Mouse (Mus musculus) neural tube, embryonic 12.5 days (tissue): ENCODE results near the gene Pam16. TPM values are rescaled to one million over a fixed set of nuclear protein-coding genes. Genes with fewer than 3 reads are reported as not detected.

ENCODE experiments used
- ATAC-seq: fragments of 200-750 bp; cut with Nextera tagmentation; 2 replicates; pipeline ENCODE4 v1.8.0; 2017; ENCODE audit warnings: low read depth, mild to moderate bottlenecking, moderate TSS enrichment, moderate library complexity; ENCODE audit not compliant: low FRiP score
- H3K27ac ChIP-seq: fragments of 300-500 bp; sonication (generic); 2 replicates; pipeline ENCODE4 v1.5.1; 2016
- H3K27me3 ChIP-seq: fragments of 300-500 bp; sonication (generic); replicated peaks from 2 replicates; pipeline ENCODE4 v1.6.1; 2016; ENCODE audit warnings: mild to moderate bottlenecking
- H3K36me3 ChIP-seq: fragments of 300-500 bp; sonication (generic); 2 replicates; pipeline ENCODE4 v1.6.1; 2016; ENCODE audit warnings: mild to moderate bottlenecking
- H3K4me1 ChIP-seq: fragments of 300-500 bp; sonication (generic); 2 replicates; pipeline ENCODE4 v1.6.1; 2016
- H3K4me2 ChIP-seq: fragments of 300-500 bp; sonication (generic); replicated peaks from 2 replicates; pipeline ENCODE4 v1.6.1; 2016; ENCODE audit warnings: mild to moderate bottlenecking
- H3K4me3 ChIP-seq: fragments of 300-500 bp; sonication (generic); 2 replicates; pipeline ENCODE4 v1.5.1; 2016
- H3K9ac ChIP-seq: fragments of 300-500 bp; sonication (generic); 2 replicates; pipeline ENCODE4 v1.6.1; 2016; ENCODE audit warnings: mild to moderate bottlenecking
- H3K9me3 ChIP-seq: fragments of 300-500 bp; sonication (generic); 2 replicates; pipeline ENCODE4 v1.6.1; 2016; ENCODE audit warnings: mild to moderate bottlenecking
- WGBS: fragments of 180-500 bp; shearing (Covaris S2); methylation state at CpG from one replicate; pipeline ENCODE4 v1.1.7; 2016; 5-methylcytosine and 5-hydroxymethylcytosine counted together
- polyA plus RNA-seq: library from polyadenylated mRNA; unstranded; fragments of >200 nt; fragmentation: Nextera tagmentation; extraction: Ambion mirVana; gene quantifications from 2 replicates; pipeline ENCODE4 v1.2.1, GENCODE M21; 2016

Gene Pam16
- 121 and 143 TPM in 2 replicates for polyA plus RNA-seq

DNA sequence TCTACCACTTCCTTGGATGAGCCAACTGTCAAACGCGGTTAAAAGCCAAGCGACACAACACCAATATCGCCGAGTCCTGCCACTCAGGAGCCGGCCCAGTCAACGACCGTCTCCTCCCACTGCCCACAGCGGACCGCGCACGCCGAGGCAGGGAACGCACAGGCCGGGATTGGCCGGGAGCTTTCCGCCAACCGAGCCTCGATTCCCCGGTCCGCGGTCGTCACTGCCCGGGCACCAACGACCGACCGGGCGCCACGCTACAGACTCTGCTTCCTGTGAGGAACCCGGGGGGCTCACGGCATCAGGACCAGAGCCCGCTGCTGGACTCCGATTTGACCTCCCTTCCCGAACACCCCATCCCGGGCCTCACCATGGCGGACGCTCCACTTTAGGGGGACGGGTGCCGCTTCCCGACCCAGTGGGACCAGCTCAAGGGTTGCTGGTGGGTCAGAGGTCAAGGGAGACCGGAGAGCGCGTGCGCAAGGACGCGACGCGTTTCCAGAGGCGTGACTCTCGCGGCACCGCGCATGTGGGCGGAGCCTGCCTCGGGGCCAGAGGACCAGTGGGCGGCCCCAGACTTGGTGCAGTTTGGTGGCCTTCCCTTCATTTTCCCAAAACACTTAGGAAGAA lies at the start of gene Pam16:
Gene Pam16 (minus strand): TSS at position 508 of the 630 bp plus-strand sequence.
- Histone ChIP-seq H3K4me3 (peak within 1 kb of the TSS; percentile 73), H3K36me3 (peaks cover 8% of the 10 kb centered on the region), H3K4me1 (peaks cover 17% of the 10 kb centered on the region), H3K27ac (peak within 1 kb of the TSS; percentile 60), H3K9me3 (no peaks in the 10 kb centered on the region), H3K9ac (peak within 1 kb of the TSS; percentile 83), H3K4me2 (peak within 1 kb of the TSS; percentile 75), H3K27me3 (no peaks in the 10 kb centered on the region)
- peak; percentile 91 for ATAC-seq
- WGBS, result under 1% methylated on average over 56 of the region's 56 CpGs

DNA sequence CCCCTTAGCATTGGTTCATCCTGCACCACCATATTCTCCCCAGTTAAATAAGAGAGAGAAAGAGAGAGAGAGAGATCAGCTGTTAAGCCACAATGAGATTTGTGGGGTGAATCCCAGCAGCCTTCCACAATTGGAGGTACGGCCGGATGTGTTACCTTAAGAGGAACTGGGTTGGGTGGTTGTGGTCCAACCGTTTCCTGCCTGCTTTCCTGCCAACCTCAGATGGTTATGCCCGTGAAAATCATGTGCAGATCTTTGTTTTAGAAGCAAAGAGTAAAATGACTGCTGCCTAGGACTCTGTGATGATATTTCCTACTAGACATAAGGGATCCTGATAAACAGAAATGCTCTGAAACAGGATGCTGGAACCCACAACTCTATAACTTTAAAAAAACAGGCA lies 49.3 kb upstream of the Pam16 start:
- no peak for ATAC-seq
- Histone ChIP-seq H3K36me3 (peaks cover 20% of the 10 kb centered on the region), H3K9ac (no peak overlapping the region), H3K4me3 (no peak overlapping the region), H3K27ac (no peak overlapping the region), H3K4me2 (no peak overlapping the region), H3K27me3 (no peaks in the 10 kb centered on the region), H3K9me3 (no peaks in the 10 kb centered on the region), H3K4me1 (peaks cover 8% of the 10 kb centered on the region)
- WGBS, result 90% methylated on average over 4 of the region's 4 CpGs

DNA sequence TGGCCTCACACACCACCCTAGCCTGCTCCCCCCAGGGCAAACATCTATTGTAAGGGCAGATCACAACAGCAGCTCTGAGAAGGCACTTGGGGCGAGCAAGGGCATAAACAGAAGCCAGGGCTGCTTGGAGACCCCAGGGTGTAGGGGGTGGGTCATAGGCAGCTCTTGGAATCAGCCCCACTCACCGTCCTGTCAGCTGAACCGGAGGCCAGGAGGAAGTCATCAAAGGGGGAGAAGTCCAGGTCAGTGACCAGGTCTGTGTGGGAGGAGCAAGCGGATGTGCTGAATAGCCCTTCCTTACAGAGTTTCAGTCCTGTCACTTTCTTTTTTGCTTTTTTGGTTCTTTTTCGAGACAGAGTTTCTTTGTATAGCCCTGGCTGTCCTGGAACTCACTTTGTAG lies 45.5 kb upstream of the Pam16 start:
- WGBS, result 82% methylated on average over 5 of the region's 5 CpGs
- H3K36me3 ChIP-seq, result peaks cover 39% of the 10 kb centered on the region
- H3K4me1 ChIP-seq, result no peaks in the 10 kb centered on the region
- H3K4me2 ChIP-seq, result no peak overlapping the region
- no peaks in the 10 kb centered on the region for H3K9me3 ChIP-seq
- no peak overlapping the region for H3K4me3 ChIP-seq
- no peak overlapping the region for H3K9ac ChIP-seq
- ATAC-seq, result no peak
- no peak overlapping the region for H3K27ac ChIP-seq
- no peaks in the 10 kb centered on the region for H3K27me3 ChIP-seq

DNA sequence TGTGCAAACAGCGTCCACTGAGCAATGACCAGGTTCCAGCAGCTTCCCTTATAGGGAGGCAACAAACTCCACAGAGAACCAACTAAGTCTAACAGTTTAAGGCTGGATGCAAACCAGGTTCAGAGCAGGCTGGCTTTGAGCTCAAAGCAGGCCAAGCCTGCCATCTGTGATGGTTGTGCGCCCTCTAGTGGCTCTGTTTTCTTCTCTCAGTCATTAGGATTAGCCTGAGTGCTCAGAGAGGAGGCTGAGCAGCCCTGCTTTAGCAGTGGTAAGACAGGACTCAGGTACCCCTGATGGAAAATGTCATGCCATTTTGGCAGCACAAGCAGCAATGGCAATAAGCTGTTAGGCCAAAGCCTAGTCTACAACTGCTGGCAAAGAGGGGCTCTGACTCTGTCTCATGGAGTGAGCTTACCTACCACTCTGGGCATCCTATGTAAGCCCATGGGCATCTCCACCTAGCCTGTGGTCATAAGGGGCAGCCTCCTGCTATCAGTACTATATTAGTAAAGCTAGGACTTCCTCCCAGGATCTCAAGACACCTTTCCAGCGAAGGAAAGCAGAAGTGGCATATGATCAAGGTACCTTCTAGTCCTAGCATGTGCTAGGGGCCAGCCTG lies 42.5 kb upstream of the Pam16 start:
- Histone ChIP-seq H3K27ac (no peak overlapping the region), H3K36me3 (peaks cover 50% of the 10 kb centered on the region), H3K9me3 (no peaks in the 10 kb centered on the region), H3K4me3 (no peak overlapping the region), H3K4me1 (no peaks in the 10 kb centered on the region), H3K27me3 (no peaks in the 10 kb centered on the region), H3K9ac (no peak overlapping the region), H3K4me2 (no peak overlapping the region)
- WGBS, result 26% methylated on average over 3 of the region's 3 CpGs
- peak; percentile 78 for ATAC-seq

DNA sequence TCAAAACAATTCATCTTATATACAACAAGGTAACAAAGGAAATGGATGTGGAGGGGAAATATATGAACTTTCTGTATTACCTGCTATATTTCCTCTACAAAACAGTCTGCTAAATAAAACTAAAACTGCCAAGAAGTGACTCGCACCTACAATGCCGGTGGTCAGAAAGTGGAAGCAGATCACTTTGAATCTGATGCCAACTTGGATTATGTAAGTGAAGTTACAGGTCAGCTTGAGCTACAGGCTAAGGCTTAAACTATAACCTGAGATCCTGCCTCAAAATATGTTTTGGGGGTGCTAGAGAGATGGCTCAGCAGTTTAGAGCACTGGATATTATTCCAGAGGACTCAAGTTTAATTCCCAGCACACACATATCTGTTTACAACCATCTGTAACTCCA lies 40.9 kb upstream of the Pam16 start:
- no peak for ATAC-seq
- H3K4me3 ChIP-seq, result no peak overlapping the region
- no peaks in the 10 kb centered on the region for H3K27me3 ChIP-seq
- no peak overlapping the region for H3K9ac ChIP-seq
- peaks cover 56% of the 10 kb centered on the region for H3K36me3 ChIP-seq
- no peaks in the 10 kb centered on the region for H3K4me1 ChIP-seq
- H3K4me2 ChIP-seq, result no peak overlapping the region
- H3K27ac ChIP-seq, result no peak overlapping the region
- 94% methylated on average over 2 of the region's 2 CpGs for WGBS
- no peaks in the 10 kb centered on the region for H3K9me3 ChIP-seq

DNA sequence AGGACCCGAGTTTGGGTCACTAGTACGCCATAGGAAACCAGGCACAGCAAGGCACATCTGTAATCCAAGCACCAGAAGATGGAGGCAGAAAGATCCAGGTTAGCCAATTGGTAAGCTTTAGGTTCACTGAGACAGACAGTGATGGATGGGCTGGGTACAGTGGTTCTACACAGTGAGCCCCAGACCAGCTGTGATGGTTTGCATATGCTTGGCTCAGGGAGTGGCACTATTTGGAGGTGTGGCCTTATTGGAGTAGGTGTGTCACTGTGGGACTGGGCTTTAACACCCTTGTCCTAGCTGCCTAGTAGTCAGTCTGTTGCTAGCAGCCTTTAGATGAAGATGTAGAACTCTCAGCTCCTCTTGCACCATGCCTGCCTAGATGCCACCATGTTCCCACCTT lies 39.0 kb upstream of the Pam16 start:
- H3K9ac ChIP-seq, result no peak overlapping the region
- H3K4me1 ChIP-seq, result 0 out of 2 replicates have a peak, but pooled peaks cover 6% of the 10 kb centered on the region
- no peak overlapping the region for H3K4me2 ChIP-seq
- H3K4me3 ChIP-seq, result no peak overlapping the region
- H3K27me3 ChIP-seq, result no peaks in the 10 kb centered on the region
- H3K36me3 ChIP-seq, result peaks cover 48% of the 10 kb centered on the region
- H3K27ac ChIP-seq, result no peak overlapping the region
- 85% methylated on average over 2 of the region's 2 CpGs for WGBS
- no peak for ATAC-seq
- H3K9me3 ChIP-seq, result no peaks in the 10 kb centered on the region

DNA sequence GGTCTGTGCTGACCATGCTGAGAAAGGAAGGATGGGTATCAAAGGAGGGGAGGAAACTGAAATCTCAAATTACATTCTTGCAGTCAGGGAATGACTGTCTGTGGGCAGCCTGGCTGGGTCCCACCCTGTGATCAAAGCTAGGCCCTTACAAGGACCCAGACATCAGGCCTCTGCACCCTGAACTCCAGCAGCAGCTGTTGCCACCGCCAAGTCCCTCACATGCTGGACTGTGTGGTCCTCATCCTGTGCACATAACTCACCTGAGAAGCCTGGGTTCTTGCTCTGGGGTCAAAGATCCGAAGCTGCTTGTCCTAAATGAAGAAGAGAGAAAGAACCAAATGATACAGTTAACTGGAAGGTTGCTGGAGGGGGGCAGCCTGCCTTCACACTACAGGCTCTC lies 36.8 kb upstream of the Pam16 start:
- Histone ChIP-seq H3K27ac (no peak overlapping the region), H3K4me1 (0 out of 2 replicates have a peak, but pooled peaks cover 8% of the 10 kb centered on the region), H3K27me3 (no peaks in the 10 kb centered on the region), H3K9me3 (no peaks in the 10 kb centered on the region), H3K4me3 (no peak overlapping the region), H3K36me3 (peaks cover 31% of the 10 kb centered on the region), H3K4me2 (no peak overlapping the region), H3K9ac (no peak overlapping the region)
- 72% methylated on average over 2 of the region's 2 CpGs for WGBS
- ATAC-seq, result no peak

DNA sequence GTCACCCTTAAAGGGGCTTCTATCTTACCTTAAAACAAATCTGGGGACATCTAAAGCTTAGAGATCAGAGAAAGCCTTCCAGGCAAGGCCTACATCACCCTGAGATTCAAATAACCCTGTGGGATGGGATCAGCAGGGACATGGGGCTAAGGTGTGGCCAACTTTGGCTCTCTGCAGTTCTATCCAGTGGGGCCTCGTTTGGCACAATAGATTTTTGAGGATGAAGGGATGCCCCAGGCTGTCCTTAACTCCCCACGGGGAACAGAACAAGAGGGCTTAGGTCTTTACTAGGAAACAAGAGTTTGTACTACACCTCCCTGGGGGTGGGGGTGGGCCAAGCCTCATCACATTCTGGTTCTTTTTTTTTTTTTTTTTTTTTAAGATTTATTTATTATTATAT lies 34.5 kb upstream of the Pam16 start:
- Histone ChIP-seq H3K4me1 (peaks cover 11% of the 10 kb centered on the region; the same call in 1 of the 2 replicates), H3K27me3 (no peaks in the 10 kb centered on the region), H3K4me2 (peak overlapping the region; percentile 23; the same call in 1 of the 2 replicates), H3K9me3 (no peaks in the 10 kb centered on the region), H3K4me3 (no peak overlapping the region), H3K9ac (no peak overlapping the region), H3K36me3 (peaks cover 28% of the 10 kb centered on the region), H3K27ac (no peak overlapping the region)
- ATAC-seq, result no peak
- WGBS, result 28% methylated on average over 2 of the region's 2 CpGs

DNA sequence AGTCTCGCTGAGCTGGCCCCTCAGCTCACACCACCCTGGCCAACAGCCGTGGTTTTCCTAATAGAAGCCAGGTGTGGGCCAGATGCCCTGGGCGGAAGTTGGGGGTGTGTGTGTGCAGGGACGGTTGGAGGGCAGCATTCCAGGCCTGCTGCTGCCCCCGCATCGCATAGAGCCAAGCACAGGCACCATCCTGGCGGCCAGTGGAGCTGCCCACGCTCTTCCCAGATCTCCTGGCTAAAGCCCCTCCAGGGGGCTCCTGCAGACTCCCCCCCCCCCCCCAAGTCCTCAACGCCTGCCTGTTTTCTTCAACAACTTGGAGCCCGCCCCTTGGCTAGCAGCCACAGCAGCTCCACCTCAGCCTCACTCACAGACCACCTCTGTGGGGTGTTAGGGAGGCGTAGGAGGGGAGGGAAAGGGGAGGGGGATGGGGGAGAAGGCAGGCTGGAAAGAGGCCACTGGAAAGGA lies 34.0 kb upstream of the Pam16 start:
- H3K4me2 ChIP-seq, result peak overlapping the region; percentile 23; the same call in 1 of the 2 replicates
- H3K27ac ChIP-seq, result no peak overlapping the region

DNA sequence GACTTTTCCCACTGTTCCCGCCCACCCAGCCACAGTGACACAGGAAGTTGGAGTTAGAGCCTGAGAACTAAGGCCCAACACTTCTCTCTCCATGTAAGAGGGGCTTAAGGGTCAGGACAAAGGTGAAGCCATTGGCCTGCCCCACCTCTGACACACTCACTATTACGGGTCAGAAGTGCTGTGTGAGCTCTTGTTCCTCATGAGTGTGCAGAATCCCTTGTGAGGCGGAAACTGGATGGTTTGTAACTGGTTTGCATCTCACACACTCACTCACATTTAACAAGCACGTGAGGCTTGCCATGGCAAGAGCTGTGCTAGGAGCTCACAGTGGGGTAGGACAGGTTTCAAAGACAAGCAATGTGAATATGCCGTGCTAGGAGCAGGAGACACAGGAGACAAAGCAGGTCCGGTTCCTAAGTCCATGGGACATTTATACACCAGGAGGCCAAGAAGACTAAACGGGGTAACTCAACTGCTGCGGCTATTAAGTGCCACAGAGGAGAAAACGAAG lies 31.8 kb upstream of the Pam16 start:
- 74% methylated on average over 9 of the region's 9 CpGs for whole genome bisulfite sequencing
- H3K4me3 ChIP-seq, result no peak overlapping the region
- peaks cover 16% of the 10 kb centered on the region; the same call in 1 of the 2 replicates for H3K4me1 ChIP-seq
- no peaks in the 10 kb centered on the region for H3K27me3 ChIP-seq
- ATAC-seq, result no peak
- peaks cover 27% of the 10 kb centered on the region for H3K36me3 ChIP-seq
- no peaks in the 10 kb centered on the region for H3K9me3 ChIP-seq
- H3K4me2 ChIP-seq, result no peak overlapping the region
- H3K27ac ChIP-seq, result no peak overlapping the region
- no peak overlapping the region for H3K9ac ChIP-seq

More for the DNA sequence above, 34.0 kb upstream of the Pam16 start:
- no peak overlapping the region for H3K9ac ChIP-seq
- 45% methylated on average over 11 of the region's 11 CpGs for WGBS
- no peaks in the 10 kb centered on the region for H3K9me3 ChIP-seq
- peaks cover 11% of the 10 kb centered on the region; the same call in 1 of the 2 replicates for H3K4me1 ChIP-seq
- H3K36me3 ChIP-seq, result peaks cover 25% of the 10 kb centered on the region
- H3K27me3 ChIP-seq, result no peaks in the 10 kb centered on the region
- ATAC-seq, result no peak
- no peak overlapping the region for H3K4me3 ChIP-seq

DNA sequence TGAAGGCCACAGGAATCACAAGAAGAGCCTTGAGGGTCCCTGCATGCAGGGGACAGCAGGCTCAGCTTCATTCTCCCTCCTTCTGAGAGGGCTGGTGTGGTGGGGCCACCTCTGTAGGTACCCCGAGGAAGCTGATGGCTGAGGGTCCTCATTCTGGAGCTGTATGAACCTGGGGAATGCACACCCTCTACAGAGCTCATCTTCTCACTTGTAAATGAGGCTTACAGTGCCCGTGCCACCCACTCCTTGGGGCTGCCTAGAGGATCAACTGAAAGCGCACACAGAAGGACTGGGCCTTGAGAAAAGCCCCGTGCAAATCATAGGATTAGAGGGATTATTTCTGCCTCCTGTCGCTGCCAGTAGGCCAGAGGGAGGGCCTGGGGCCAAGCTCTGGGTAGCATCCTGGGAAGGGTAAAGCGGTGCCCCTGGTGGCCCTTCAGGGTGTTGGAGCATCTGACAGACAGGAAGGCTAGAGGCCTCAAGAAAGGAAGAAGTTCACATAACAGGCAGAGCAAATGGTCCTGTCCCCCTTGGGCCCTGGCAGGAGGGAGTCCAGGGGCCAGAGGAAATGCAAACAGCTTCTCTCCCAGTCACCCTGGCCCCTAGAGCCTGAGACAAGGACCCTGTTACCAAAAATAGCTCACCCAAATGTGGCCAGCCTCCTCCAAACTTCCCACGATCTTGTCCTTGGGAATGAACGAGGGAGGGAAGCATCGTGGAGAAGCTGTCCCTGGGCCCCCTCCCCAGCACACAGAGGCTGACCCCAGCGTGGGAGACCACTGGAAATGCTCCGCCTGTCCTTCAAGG lies 31.2 kb upstream of the Pam16 start:
- no peak for ATAC-seq

DNA sequence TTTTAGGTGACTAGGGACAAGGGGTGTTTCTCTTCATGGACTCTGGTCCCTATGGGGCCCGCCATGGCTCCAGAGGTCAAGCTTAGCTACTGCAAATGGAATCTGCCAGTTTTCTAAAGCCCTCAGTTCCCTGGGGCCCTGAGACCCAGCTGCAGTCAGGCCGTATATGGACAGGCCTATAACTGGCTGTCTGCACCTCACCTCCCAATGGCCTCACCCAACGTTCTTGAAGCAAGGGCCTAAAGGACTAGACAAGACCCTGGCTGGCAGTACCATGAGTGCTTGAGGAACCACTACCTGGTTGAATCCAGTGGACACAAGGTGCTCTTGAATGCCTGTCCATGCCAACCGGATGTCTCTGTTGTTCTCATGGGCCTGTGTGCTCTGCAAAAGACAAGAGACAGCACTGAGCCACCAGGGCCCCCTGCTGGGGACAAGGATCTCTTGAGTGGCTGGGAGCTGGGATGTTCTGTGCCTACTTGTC lies 30.5 kb upstream of the Pam16 start:
- H3K4me3 ChIP-seq, result no peak overlapping the region
- H3K9ac ChIP-seq, result no peak overlapping the region
- H3K9me3 ChIP-seq, result no peaks in the 10 kb centered on the region
- no peaks in the 10 kb centered on the region for H3K27me3 ChIP-seq
- ATAC-seq, result no peak
- WGBS, result 81% methylated on average over 4 of the region's 4 CpGs
- H3K4me1 ChIP-seq, result peaks cover 16% of the 10 kb centered on the region; the same call in 1 of the 2 replicates
- H3K4me2 ChIP-seq, result no peak overlapping the region
- peaks cover 29% of the 10 kb centered on the region for H3K36me3 ChIP-seq
- no peak overlapping the region for H3K27ac ChIP-seq

More for the DNA sequence above, 31.2 kb upstream of the Pam16 start:
- Histone ChIP-seq H3K9ac (no peak overlapping the region), H3K9me3 (no peaks in the 10 kb centered on the region), H3K4me2 (no peak overlapping the region), H3K36me3 (peaks cover 30% of the 10 kb centered on the region), H3K27me3 (no peaks in the 10 kb centered on the region), H3K4me3 (no peak overlapping the region), H3K4me1 (peaks cover 16% of the 10 kb centered on the region; the same call in 1 of the 2 replicates), H3K27ac (no peak overlapping the region)
- 58% methylated on average over 11 of the region's 11 CpGs for WGBS
